Mouse (Mus musculus) spleen, adult 2 months (tissue): ENCODE measurements around the gene Aff3.

Experiments
- CTCF ChIP-seq: fragments of 200-500 bp; IDR thresholded peaks from 2 replicates; pipeline ENCODE4 v1.5.1; 2011; ENCODE audit warnings: mild to moderate bottlenecking, inconsistent platforms; ENCODE audit not compliant: insufficient read depth, insufficient read length, insufficient replicate concordance; ENCODE audit errors: extremely low read depth
- POLR2A ChIP-seq: fragments of 200-500 bp; IDR thresholded peaks from 2 replicates; pipeline ENCODE4 v1.6.1; 2011; ENCODE audit warnings: low read depth, low read length, inconsistent platforms

DNA sequence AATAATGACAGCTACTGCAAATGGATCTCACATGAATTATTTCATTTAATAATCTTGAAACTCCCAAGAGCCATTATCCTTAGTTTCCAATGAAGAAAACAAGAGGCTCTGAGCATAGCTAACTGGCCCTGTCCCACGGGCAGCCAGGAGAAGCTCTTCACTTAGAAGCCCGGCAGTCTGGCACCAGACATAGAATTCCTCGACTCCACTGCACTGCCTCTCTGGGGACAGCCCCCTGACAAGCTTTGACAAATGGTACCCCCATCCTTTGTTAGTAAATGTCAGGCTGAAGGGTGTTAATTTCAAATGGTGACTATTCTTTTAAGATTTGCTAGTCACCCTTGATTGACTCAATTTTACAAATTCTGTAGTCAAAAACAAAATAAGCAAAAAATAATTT, 120.3 kb downstream of the Aff3 start:
- no peak for TF ChIP-seq CTCF
- TF ChIP-seq POLR2A: no peak
